Mouse (Mus musculus) spleen, adult 2 months (tissue): ENCODE data around the gene Osgin1. TPM values are rescaled to one million over a fixed set of nuclear protein-coding genes. Genes with fewer than 3 reads are reported as not detected.
A peak's percentile ranks its signal among the peaks of the same experiment; 100 is the strongest.

Experiments used
- DNase-seq, 2 experiments: peaks; one replicate each; pipeline versions ENCODE4 v3.0.0 to v3.0.0-alpha.2; 2012 to 2021; ENCODE audit warnings: low spot score in 2 of 2, low read depth in 1 of 2
- H3K27ac ChIP-seq: fragments of 200-500 bp; 2 replicates; pipeline ENCODE4 v1.5.1; 2012; ENCODE audit warnings: low read length, inconsistent platforms; ENCODE audit not compliant: insufficient read depth
- H3K27me3 ChIP-seq: fragments of 200-500 bp; 2 replicates; pipeline ENCODE4 v1.6.1; 2012; ENCODE audit warnings: mild to moderate bottlenecking, moderate library complexity, low read length, inconsistent platforms; ENCODE audit not compliant: control insufficient read depth, insufficient read depth
- H3K36me3 ChIP-seq: fragments of 200-500 bp; 2 replicates; pipeline ENCODE4 v1.6.1; 2012; ENCODE audit warnings: mild to moderate bottlenecking, low read length, inconsistent platforms; ENCODE audit not compliant: control insufficient read depth, insufficient read depth
- H3K4me1 ChIP-seq: fragments of 200-500 bp; 2 replicates; pipeline ENCODE4 v1.6.1; 2011; ENCODE audit warnings: inconsistent platforms; ENCODE audit not compliant: control insufficient read depth, insufficient read depth, insufficient read length
- H3K4me3 ChIP-seq: fragments of 200-500 bp; 2 replicates; pipeline ENCODE4 v1.5.1; 2011; ENCODE audit warnings: mild to moderate bottlenecking, inconsistent platforms; ENCODE audit not compliant: insufficient read depth, insufficient read length; ENCODE audit errors: extremely low read depth
- CTCF ChIP-seq: fragments of 200-500 bp; IDR thresholded peaks from 2 replicates; pipeline ENCODE4 v1.5.1; 2011; ENCODE audit warnings: mild to moderate bottlenecking, inconsistent platforms; ENCODE audit not compliant: insufficient read depth, insufficient read length, insufficient replicate concordance; ENCODE audit errors: extremely low read depth
- POLR2A ChIP-seq: fragments of 200-500 bp; IDR thresholded peaks from 2 replicates; pipeline ENCODE4 v1.6.1; 2011; ENCODE audit warnings: low read depth, low read length, inconsistent platforms
- WGBS: fragments of 180-500 bp; shearing (Covaris S2); methylation state at CpG from one replicate; pipeline ENCODE4 v1.1.7; 2018; 5-methylcytosine and 5-hydroxymethylcytosine counted together
- polyA plus RNA-seq: library from polyadenylated mRNA; depleted of rRNA; stranded (reverse); fragments of >200 nt; gene quantifications from 2 replicates; pipeline ENCODE4 v1.2.3, GENCODE M21; 2012

The Osgin1 gene
- polyA plus RNA-seq, 1 experiment, result 15.6 TPM

GRCm38 (mm10) chr8:119428350-119428740, 5.6 kb upstream of the Osgin1 start:
- Histone ChIP-seq H3K27me3 (no peaks in the 10 kb centered on the region), H3K36me3 (no peaks in the 10 kb centered on the region), H3K4me3 (no peak overlapping the region), H3K27ac (peak overlapping the region; percentile 30; the same call in 1 of the 2 replicates), H3K4me1 (peaks cover 50% of the 10 kb centered on the region)
- no peak for DNase-seq
- TF ChIP-seq CTCF (no peak), POLR2A (no peak)
- WGBS, result 45% methylated on average over 7 of the region's 7 CpGs

GRCm38 (mm10) chr8:119428766-119429327, 5.1 kb upstream of the Osgin1 start:
- WGBS, result 67% methylated on average over 5 of the region's 5 CpGs
- peaks cover 46% of the 10 kb centered on the region for H3K4me1 ChIP-seq
- no peak overlapping the region for H3K27ac ChIP-seq
- no peaks in the 10 kb centered on the region for H3K36me3 ChIP-seq
- no peaks in the 10 kb centered on the region for H3K27me3 ChIP-seq
- H3K4me3 ChIP-seq, result no peak overlapping the region
- DNase-seq, result no peak
- TF ChIP-seq POLR2A (no peak), CTCF (no peak)

GRCm38 (mm10) chr8:119429552-119429951, 4.4 kb upstream of the Osgin1 start:
- H3K27ac ChIP-seq, result no peak overlapping the region
- peaks cover 40% of the 10 kb centered on the region for H3K4me1 ChIP-seq
- no peaks in the 10 kb centered on the region for H3K27me3 ChIP-seq
- 90% methylated on average over 3 of the region's 3 CpGs for WGBS
- no peak overlapping the region for H3K4me3 ChIP-seq
- H3K36me3 ChIP-seq, result no peaks in the 10 kb centered on the region
- DNase-seq, result no peak
- TF ChIP-seq POLR2A, result no peak

DNA sequence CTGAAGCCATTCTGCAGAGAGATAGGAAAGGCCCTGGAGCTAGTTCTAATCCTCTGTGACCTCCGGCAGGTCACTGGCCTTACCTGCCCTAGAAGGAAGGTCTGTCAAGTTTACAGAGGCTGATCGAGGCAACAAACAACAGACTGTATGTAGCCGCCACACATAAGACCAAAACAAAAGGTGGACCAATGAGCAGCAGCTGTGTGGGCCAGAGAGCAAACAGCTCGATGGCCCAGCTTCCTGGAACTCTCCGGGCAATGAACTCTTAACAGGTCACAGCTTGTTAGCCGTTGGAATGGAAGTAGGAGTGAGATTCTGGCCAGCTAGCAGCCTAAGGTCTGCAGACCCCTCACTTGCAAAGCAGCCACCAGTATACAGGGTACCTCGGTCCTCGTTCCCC, 3.7 kb upstream of the Osgin1 start:
- H3K4me1 ChIP-seq, result peaks cover 33% of the 10 kb centered on the region
- 89% methylated on average over 8 of the region's 8 CpGs for WGBS
- DNase-seq, result no peak
- H3K36me3 ChIP-seq, result no peaks in the 10 kb centered on the region
- TF ChIP-seq POLR2A (no peak), CTCF (no peak)
- no peaks in the 10 kb centered on the region for H3K27me3 ChIP-seq
- no peak overlapping the region for H3K4me3 ChIP-seq
- no peak overlapping the region for H3K27ac ChIP-seq

- no peaks in the 10 kb centered on the region for H3K27me3 ChIP-seq
- no peaks in the 10 kb centered on the region for H3K36me3 ChIP-seq
- DNase-seq, result no peak
- WGBS, result 95% methylated on average over 7 of the region's 7 CpGs
- peaks cover 32% of the 10 kb centered on the region for H3K4me1 ChIP-seq
- H3K4me3 ChIP-seq, result no peak overlapping the region
- TF ChIP-seq POLR2A, result no peak
- TF ChIP-seq CTCF, result no peak
- H3K27ac ChIP-seq, result no peak overlapping the region
Measured at GRCm38 (mm10) chr8:119430690-119431089, 3.2 kb upstream of the Osgin1 start.

GRCm38 (mm10) chr8:119432372-119432771, 1.6 kb upstream of the Osgin1 start:
- no peak for DNase-seq
- 95% methylated on average over 3 of the region's 3 CpGs for WGBS
- Histone ChIP-seq H3K4me3 (no peak overlapping the region), H3K27ac (no peak overlapping the region), H3K27me3 (no peaks in the 10 kb centered on the region), H3K4me1 (peaks cover 31% of the 10 kb centered on the region), H3K36me3 (no peaks in the 10 kb centered on the region)
- TF ChIP-seq CTCF (no peak), POLR2A (no peak)

- Histone ChIP-seq H3K4me1 (peaks cover 18% of the 10 kb centered on the region), H3K27ac (no peak overlapping the region), H3K4me3 (no peak overlapping the region), H3K36me3 (no peaks in the 10 kb centered on the region), H3K27me3 (no peaks in the 10 kb centered on the region)
- no peak for DNase-seq
- TF ChIP-seq CTCF (no peak), POLR2A (no peak)
- 83% methylated on average over 6 of the region's 6 CpGs for WGBS
Measured at GRCm38 (mm10) chr8:119434569-119434968, 645 bp downstream of the Osgin1 start.
